Mouse (Mus musculus) fat pad, adult 2 months (tissue): ENCODE measurements around the gene Uvrag.

Source experiments
- DNase-seq: peaks from one replicate; pipeline ENCODE4 v3.0.0-alpha.2; 2011; ENCODE audit warnings: low read depth, low spot score; ENCODE audit errors: extremely low read depth

Uvrag gene

DNA sequence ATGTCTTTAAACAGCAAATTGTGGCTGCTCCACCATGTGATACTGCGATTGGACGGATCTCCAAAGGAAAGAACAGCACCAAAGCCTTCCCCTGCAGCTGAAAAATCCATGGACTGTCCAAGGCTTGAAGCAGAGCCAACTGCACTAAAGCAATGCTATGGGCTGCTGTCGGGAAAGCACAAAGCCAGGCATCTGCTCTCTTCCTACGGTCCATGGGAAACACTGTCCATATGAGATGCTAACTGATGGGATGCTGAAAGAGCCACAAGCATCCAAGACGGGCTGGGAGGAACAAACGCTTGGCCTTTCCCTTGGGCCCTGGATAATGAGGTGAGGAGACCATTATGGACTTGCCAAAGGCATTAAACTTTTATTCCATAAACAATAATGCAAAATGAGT lies 201.7 kb downstream of the Uvrag start:
- DNase-seq = no peak

- no peak for DNase-seq
Measured at GRCm38 (mm10) chr7:98938621-98939020, 202.3 kb downstream of the Uvrag start.

GRCm38 (mm10) chr7:98937079-98937813 lies 203.7 kb downstream of the Uvrag start:
- DNase-seq = no peak

- no peak for DNase-seq
Measured at GRCm38 (mm10) chr7:98935757-98936156, 205.2 kb downstream of the Uvrag start.

DNA sequence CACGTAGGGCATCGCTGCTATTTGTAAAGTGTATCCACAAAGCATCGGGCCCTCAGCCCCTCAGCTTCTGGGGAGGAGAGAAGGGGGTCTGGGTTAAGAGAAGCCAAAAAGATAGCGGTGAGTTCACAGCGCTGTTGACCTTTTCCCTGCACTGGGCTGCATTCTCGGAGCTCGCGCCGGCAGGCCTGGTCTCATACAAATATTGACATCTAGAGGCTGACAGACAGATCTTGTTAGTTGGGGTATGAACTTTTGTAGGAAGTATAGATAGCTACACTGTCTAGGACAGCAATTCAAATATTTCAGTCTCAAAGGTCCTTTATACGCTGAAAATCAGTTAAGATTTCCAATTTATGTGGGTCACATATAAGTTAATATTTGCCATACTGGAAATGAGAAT lies 205.7 kb downstream of the Uvrag start:
- DNase-seq = no peak

DNA sequence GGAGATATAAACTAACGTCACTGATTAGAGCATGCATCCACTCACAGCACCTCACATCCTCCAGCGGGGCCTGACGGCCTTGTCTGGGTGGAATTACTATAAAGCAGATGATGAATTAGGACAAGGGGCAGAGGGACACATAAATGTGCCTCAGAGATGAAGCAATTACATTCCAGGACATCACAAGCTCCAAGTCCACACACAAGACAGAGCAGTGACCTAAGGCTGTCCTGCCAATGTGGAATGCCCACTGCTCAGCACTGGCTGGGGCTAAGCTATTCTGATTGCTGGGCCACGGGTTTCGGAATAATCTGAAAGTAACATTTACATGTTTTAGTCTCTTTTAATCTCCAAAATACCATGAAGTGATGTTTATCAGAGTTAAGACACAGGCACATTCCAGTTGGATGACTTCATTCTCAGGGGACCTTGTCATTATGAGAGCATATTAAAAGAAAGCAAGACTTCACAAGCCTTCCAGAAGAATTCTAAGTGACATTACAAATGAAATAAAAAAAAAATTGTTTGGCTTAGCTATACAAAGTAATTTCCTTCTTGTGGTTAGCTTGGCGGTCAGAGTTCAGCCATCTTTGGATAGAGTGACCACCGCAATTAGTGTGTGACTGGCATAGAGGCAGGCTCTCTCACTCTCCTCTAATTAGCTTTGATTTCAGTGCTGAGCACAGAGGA lies 212.5 kb downstream of the Uvrag start:
- no peak for DNase-seq

- no peak for DNase-seq
Measured at GRCm38 (mm10) chr7:98926906-98927528, 213.9 kb downstream of the Uvrag start.

GRCm38 (mm10) chr7:98924380-98924869 lies 216.5 kb downstream of the Uvrag start:
- DNase-seq = no peak

- DNase-seq = no peak
Measured at GRCm38 (mm10) chr7:98922984-98923383, 218.0 kb downstream of the Uvrag start.

- no peak for DNase-seq
Measured at GRCm38 (mm10) chr7:98917407-98917806, 223.5 kb downstream of the Uvrag start.

- no peak for DNase-seq
Measured at GRCm38 (mm10) chr7:98916581-98916980, 224.4 kb downstream of the Uvrag start.

GRCm38 (mm10) chr7:98912953-98913360 lies 228.0 kb downstream of the Uvrag start:
- no peak for DNase-seq

- DNase-seq = no peak
Measured at GRCm38 (mm10) chr7:98911276-98911675, 229.7 kb downstream of the Uvrag start.

- no peak for DNase-seq
Measured at GRCm38 (mm10) chr7:98910712-98911111, 230.2 kb downstream of the Uvrag start.

DNA sequence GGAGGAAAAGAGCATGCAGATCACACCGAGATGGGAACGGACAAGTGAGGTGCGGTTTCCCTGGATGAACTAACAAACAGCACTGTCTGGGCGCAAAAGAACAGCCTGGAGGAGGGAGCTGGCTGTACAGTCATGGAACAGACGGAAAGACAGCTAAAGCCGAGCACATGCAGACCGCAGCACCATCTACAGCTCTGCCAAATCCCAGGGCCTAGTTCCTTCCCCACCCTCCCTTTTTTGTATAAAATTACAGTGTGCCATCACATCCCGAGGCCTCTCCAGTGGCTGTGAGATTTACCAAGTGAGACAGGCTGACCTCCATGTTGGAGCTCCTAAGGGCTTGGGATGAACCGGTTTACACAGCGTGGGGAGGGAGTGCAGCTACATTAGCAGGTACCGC lies 230.8 kb downstream of the Uvrag start:
- no peak for DNase-seq

DNA sequence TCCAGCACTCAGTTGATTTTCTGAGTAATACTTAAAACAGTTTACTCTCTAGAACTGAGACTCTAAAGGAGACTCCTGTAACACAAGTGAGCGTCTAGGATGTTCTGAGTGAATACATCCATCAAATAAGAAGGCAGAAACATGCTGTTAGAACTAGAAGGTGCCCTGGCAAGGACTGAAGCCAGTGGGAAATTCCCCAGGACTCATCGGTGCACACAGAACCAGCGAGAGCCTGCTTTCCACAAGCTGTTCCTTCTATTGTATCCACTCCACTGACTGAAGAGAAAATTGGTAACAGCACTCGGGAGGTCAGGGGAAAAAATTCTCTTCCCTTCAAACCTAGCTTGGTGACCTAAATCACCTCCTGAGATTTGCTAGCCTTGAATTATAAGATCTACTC lies 233.5 kb downstream of the Uvrag start:
- no peak for DNase-seq

GRCm38 (mm10) chr7:98904659-98905362 lies 236.1 kb downstream of the Uvrag start:
- no peak for DNase-seq

DNA sequence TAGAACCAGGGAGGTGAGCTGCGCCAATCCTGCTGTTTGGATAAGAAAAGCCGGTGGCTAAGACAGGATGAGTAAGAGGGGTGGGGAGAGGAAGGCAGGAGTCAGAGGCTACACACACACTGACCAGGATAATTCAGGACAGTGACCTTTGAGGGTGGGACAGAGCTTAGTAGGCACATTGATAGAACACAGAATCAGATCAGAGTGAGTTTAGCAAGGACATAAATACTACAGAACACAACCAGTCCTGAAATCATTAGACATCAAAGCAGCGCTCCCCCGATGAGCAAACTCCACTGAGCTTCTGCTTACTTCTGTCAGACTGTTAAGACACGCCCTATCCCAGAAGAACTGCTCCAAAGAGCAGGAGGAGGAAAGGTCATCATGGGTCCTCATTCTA lies 237.1 kb downstream of the Uvrag start:
- no peak for DNase-seq

DNA sequence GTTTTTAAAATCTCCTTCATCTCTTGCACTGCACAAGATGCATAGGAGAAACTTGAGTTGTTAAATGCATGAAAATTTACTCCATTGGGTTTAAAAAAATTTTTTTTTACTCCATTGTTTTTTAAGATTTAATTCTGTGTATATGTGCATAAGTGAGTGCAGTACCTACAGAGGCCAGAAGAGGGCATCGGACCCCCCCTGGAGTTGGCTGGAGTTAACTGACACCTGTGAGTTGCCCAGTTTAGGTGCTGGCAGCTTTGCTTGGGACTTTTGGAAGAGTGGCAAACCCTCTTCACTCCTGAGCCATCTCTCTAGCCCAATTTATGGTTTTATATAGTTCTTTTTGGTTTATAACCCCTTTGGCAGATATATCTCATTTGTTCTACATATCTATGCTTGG lies 239.8 kb downstream of the Uvrag start:
- DNase-seq = no peak

DNA sequence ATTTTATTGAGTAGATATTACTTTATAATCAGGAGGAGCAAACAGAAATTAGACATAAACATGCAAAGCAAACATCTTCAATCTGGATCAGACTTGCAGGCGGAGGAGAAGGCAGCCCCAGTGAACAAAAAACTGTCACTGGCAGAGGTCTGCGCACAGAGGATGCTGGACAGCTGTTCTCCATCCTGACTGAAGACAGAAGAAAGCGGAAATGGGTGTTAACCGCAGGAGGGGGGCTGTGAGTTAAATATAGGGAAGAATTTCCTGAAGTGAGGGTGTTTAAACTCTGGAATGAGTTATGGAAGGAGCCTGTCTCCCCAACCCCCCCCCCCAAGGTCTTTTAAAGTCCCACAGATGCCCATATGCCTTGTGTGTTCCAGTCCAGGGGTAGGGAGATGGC lies 241.1 kb downstream of the Uvrag start:
- DNase-seq = no peak

DNA sequence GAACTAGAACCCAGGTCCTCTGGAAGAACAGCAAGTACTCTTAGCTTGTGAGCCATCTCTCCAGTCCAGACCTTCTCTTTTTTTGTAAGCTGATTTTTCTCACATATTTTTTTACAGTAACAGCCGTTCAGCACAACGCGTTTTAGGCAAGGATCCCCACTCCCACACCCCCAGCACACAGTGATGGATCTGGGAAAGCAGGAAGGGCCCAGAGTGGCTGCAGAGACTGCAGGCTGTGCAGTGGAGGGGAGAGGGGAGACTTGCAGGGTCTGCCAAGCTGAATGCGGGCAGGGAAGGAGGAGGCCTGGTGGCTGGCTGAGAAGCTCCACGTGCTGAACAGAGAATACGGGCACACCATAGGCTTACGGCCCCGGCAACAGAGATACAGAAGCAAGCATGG lies 243.6 kb downstream of the Uvrag start:
- DNase-seq = no peak
